Mouse (Mus musculus) myocyte (in vitro differentiated cells): Measurements from ENCODE around the gene Bcl2l1.

ENCODE experiments used
- MAX ChIP-seq: IDR thresholded peaks from one replicate; pipeline ENCODE4 v1.6.1; 2011; ENCODE audit warnings: low read depth, mild to moderate bottlenecking, control low read depth
- POLR2A ChIP-seq: IDR thresholded peaks from one replicate; pipeline ENCODE4 v1.6.1; 2011; ENCODE audit warnings: low read depth, mild to moderate bottlenecking, control low read depth, moderate library complexity; ENCODE audit not compliant: insufficient read length
- POLR2AphosphoS2 ChIP-seq: IDR thresholded peaks from one replicate; pipeline ENCODE4 v1.6.1; 2011; ENCODE audit warnings: low read depth, control low read depth; ENCODE audit not compliant: insufficient read length
- REST ChIP-seq: IDR thresholded peaks from one replicate; pipeline ENCODE4 v1.6.1; 2011; ENCODE audit warnings: mild to moderate bottlenecking, control low read depth, moderate library complexity; ENCODE audit not compliant: insufficient read depth, insufficient read length

DNA sequence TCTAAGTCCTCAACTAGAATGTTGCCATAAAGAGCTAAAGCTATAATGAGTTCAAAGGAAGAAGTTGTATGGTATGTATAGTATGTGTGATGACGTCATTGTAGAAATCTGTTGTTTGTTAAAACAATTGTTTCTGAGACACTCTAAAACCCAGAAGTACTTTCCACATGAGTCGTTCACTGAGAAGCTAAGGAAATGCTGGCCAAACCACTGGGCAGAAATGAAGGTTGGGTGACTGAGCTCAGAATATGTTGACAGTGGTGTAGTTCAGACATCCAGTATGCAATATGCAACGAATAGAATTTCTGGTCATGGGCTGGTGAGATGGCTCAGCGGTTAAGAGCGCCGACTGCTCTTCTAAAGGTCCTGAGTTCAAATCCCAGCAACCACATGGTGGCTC, 31.8 kb upstream of the Bcl2l1 start:
- TF ChIP-seq POLR2A (no peak), POLR2AphosphoS2 (no peak), MAX (no peak), REST (no peak)
